Mouse (Mus musculus) right cerebral cortex, postnatal 36 days (tissue): ENCODE results near the gene Gm7970.
"Not testable (repeated sequence)": the region's sequence is repeated elsewhere in the genome, so short reads cannot be mapped to it uniquely, and the experiment has no call there.

Experiments
- DNase-seq, 2 experiments: peaks; one replicate each; pipeline ENCODE4 v3.0.0; 2022; ENCODE audit warnings: low spot score in 2 of 2, mixed read lengths in 1 of 2

The Gm7970 gene

GRCm38 (mm10) chr14:41555483-41555882 lies at the start of gene Gm7970:
Gene Gm7970 (minus strand): TSS chr14:41555583.
- not testable (repeated sequence) for DNase-seq

DNA sequence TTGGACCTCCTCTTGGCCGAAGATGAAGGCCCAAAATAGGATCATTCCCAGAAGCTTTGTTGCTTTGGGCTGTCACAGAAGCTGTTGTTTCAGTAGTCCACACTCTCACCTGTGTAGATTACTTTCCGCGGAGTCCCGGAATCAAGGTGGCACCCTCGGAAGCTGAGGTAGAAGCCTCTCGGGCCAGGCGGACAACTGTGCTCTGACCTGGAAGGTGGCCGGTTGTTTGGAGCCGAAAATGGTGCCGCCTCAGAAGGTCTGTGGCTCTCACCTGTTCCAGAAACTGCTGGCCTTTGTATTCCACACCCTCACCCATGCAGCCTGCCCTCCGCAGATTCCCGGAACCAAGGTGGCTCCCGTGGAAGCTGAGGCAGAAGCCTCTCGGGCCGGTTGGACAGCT lies 45.6 kb upstream of the Gm7970 start:
- not testable (repeated sequence) for DNase-seq

GRCm38 (mm10) chr14:41586346-41586745 lies 31.0 kb upstream of the Gm7970 start:
- not testable (repeated sequence) for DNase-seq

- DNase-seq: not testable (repeated sequence)
Measured at GRCm38 (mm10) chr14:41572911-41573310, 17.5 kb upstream of the Gm7970 start, which contains the start of gene 1700049E17Rik2. Gene 1700049E17Rik2 (plus strand): TSS chr14:41573211.

DNA sequence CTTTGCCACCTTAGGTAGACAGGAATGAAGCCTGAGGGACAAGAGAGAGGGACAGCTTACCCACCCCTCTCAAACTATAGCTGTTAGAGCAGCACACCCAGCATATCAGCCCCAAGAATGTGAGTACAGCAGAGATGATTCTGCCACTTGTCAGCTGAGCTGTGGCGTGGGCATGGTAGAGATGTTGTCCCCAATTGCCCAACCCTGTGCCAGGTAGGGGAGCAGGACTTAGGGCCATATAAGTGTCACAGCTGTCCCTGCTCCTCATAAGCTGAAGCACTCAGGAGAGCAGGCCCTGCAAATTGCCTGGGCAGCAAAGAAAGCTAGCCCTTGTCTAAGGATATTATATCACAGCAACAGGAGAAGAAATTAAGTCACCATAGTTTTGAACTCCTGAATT lies 30.7 kb downstream of the Gm7970 start:
- not testable (repeated sequence) for DNase-seq

DNA sequence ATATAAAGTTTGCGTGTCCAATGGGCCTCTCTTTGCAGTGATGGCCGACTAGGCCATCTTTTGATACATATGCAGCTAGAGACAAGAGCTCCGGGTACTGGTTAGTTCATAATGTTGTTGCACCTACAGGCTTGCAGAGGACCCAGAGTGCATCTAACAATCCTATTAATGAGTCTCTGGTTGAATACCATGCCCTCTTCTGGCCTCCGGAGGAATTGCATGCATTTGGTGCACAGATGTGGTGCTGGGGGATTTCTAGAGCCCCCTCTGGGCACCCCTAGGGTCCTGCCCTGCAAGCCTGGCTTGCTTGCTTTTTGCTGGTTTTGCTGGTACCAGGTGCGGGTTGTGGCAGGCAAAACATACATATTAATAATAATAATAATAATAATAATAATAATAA lies 34.7 kb downstream of the Gm7970 start:
- not testable (repeated sequence) for DNase-seq
